Mouse (Mus musculus): ENCODE measurements around the gene Rabgap1l. TPM values are rescaled to one million over a fixed set of nuclear protein-coding genes. Genes with fewer than 3 reads are reported as not detected.
A peak's percentile ranks its signal among the peaks of the same experiment; 100 is the strongest.
"Not testable (repeated sequence)": the region's sequence is repeated elsewhere in the genome, so short reads cannot be mapped to it uniquely, and the experiment has no call there.

Gene Rabgap1l
- polyA plus RNA-seq, 1 experiment from 2014 or later, result 26.4 TPM

- H3K27me3 ChIP-seq, result no peaks in the 10 kb centered on the region
- H3K27ac ChIP-seq, result no peak overlapping the region
- ATAC-seq (ENCODE audit: low FRiP score), result no peak
- no peaks in the 10 kb centered on the region for H3K36me3 ChIP-seq
- H3K9ac ChIP-seq, result no peak overlapping the region
- no peaks in the 10 kb centered on the region for H3K9me3 ChIP-seq
- no peak overlapping the region for H3K4me3 ChIP-seq
- no peaks in the 10 kb centered on the region for H3K4me1 ChIP-seq (replicated peaks)
- 66% methylated on average over 5 of the region's 5 CpGs for WGBS
- no peak overlapping the region for H3K4me2 ChIP-seq
Measured at GRCm38 (mm10) chr1:160417196-160417854, 375.7 kb downstream of the Rabgap1l start.

- ATAC-seq (ENCODE audit: low FRiP score), result no peak
- no peak overlapping the region for H3K27ac ChIP-seq
Measured at GRCm38 (mm10) chr1:160410822-160411221, 382.2 kb downstream of the Rabgap1l start.

GRCm38 (mm10) chr1:160409689-160410088 is 383.3 kb downstream of the Rabgap1l start:
- H3K4me3 ChIP-seq; H3K4me2 ChIP-seq; H3K27ac ChIP-seq; H3K9ac ChIP-seq; H3K36me3 ChIP-seq; H3K9me3 ChIP-seq; ATAC-seq (ENCODE audit: low FRiP score); H3K4me1 ChIP-seq (replicated peaks); H3K27me3 ChIP-seq: not testable (repeated sequence)
- 98% methylated on average over 4 of the region's 4 CpGs for WGBS

More at GRCm38 (mm10) chr1:160410822-160411221, 382.2 kb downstream of the Rabgap1l start:
- Histone ChIP-seq H3K9ac (no peak overlapping the region), H3K27me3 (no peaks in the 10 kb centered on the region), H3K36me3 (no peaks in the 10 kb centered on the region), H3K4me3 (no peak overlapping the region), H3K9me3 (no peaks in the 10 kb centered on the region), H3K4me1 (replicated peaks) (no peaks in the 10 kb centered on the region), H3K4me2 (no peak overlapping the region)
- WGBS, result 49% methylated on average over 5 of the region's 5 CpGs

GRCm38 (mm10) chr1:160409123-160409522 is 383.9 kb downstream of the Rabgap1l start:
- Histone ChIP-seq H3K4me3 (no peak overlapping the region), H3K36me3 (no peaks in the 10 kb centered on the region), H3K9ac (no peak overlapping the region), H3K4me2 (no peak overlapping the region), H3K9me3 (no peaks in the 10 kb centered on the region), H3K4me1 (replicated peaks) (no peaks in the 10 kb centered on the region), H3K27ac (no peak overlapping the region), H3K27me3 (no peaks in the 10 kb centered on the region)
- 87% methylated on average over 1 of the region's 1 CpGs for WGBS
- no peak for ATAC-seq (ENCODE audit: low FRiP score)

- Histone ChIP-seq H3K27me3 (no peaks in the 10 kb centered on the region), H3K4me1 (replicated peaks) (no peaks in the 10 kb centered on the region), H3K4me3 (no peak overlapping the region), H3K9ac (no peak overlapping the region), H3K27ac (no peak overlapping the region), H3K9me3 (no peaks in the 10 kb centered on the region), H3K36me3 (no peaks in the 10 kb centered on the region), H3K4me2 (no peak overlapping the region)
- no peak for ATAC-seq (ENCODE audit: low FRiP score)
- 82% methylated on average over 4 of the region's 4 CpGs for WGBS
Measured at GRCm38 (mm10) chr1:160408302-160408897, 384.6 kb downstream of the Rabgap1l start.

- ATAC-seq (ENCODE audit: low FRiP score), result no peak
- H3K4me2 ChIP-seq, result no peak overlapping the region
- H3K27ac ChIP-seq, result no peak overlapping the region
- no peaks in the 10 kb centered on the region for H3K9me3 ChIP-seq
- H3K36me3 ChIP-seq, result no peaks in the 10 kb centered on the region
- H3K4me1 ChIP-seq (replicated peaks), result no peaks in the 10 kb centered on the region
- H3K4me3 ChIP-seq, result no peak overlapping the region
- no peaks in the 10 kb centered on the region for H3K27me3 ChIP-seq
- no peak overlapping the region for H3K9ac ChIP-seq
Measured at GRCm38 (mm10) chr1:160399428-160399827, 393.6 kb downstream of the Rabgap1l start.

- WGBS, result 86% methylated on average over 2 of the region's 2 CpGs
- H3K27me3 ChIP-seq, result no peaks in the 10 kb centered on the region
- no peak overlapping the region for H3K27ac ChIP-seq
- no peaks in the 10 kb centered on the region for H3K36me3 ChIP-seq
- H3K9me3 ChIP-seq, result no peaks in the 10 kb centered on the region
- no peak for ATAC-seq (ENCODE audit: low FRiP score)
- H3K4me1 ChIP-seq (replicated peaks), result no peaks in the 10 kb centered on the region
- H3K4me2 ChIP-seq, result no peak overlapping the region
- no peak overlapping the region for H3K9ac ChIP-seq
- H3K4me3 ChIP-seq, result no peak overlapping the region
Measured at GRCm38 (mm10) chr1:160397037-160397436, 396.0 kb downstream of the Rabgap1l start.

GRCm38 (mm10) chr1:160387446-160387845 is 405.6 kb downstream of the Rabgap1l start:
- no peak overlapping the region for H3K4me2 ChIP-seq
- H3K9me3 ChIP-seq, result no peaks in the 10 kb centered on the region
- no peak overlapping the region for H3K4me3 ChIP-seq
- ATAC-seq (ENCODE audit: low FRiP score), result no peak
- H3K36me3 ChIP-seq, result no peaks in the 10 kb centered on the region
- H3K27me3 ChIP-seq, result no peaks in the 10 kb centered on the region
- H3K9ac ChIP-seq, result no peak overlapping the region
- H3K4me1 ChIP-seq (replicated peaks), result no peaks in the 10 kb centered on the region
- no peak overlapping the region for H3K27ac ChIP-seq
- WGBS, result 57% methylated on average over 2 of the region's 2 CpGs

GRCm38 (mm10) chr1:160378367-160378766 is 414.6 kb downstream of the Rabgap1l start:
- Histone ChIP-seq H3K4me2 (no peak overlapping the region), H3K4me3 (no peak overlapping the region), H3K9me3 (no peaks in the 10 kb centered on the region), H3K27me3 (no peaks in the 10 kb centered on the region), H3K4me1 (replicated peaks) (no peaks in the 10 kb centered on the region), H3K9ac (no peak overlapping the region), H3K36me3 (no peaks in the 10 kb centered on the region), H3K27ac (no peak overlapping the region)
- WGBS, result 96% methylated on average over 1 of the region's 1 CpGs
- ATAC-seq (ENCODE audit: low FRiP score), result no peak

- no peaks in the 10 kb centered on the region for H3K36me3 ChIP-seq
- no peaks in the 10 kb centered on the region for H3K27me3 ChIP-seq
- H3K4me3 ChIP-seq, result no peak overlapping the region
- no peak overlapping the region for H3K9ac ChIP-seq
- H3K4me2 ChIP-seq, result no peak overlapping the region
- ATAC-seq (ENCODE audit: low FRiP score), result peak; percentile 69; the same call in 1 of the 2 replicates
- H3K4me1 ChIP-seq (replicated peaks), result no peaks in the 10 kb centered on the region
- WGBS, result 66% methylated on average over 10 of the region's 10 CpGs
- H3K9me3 ChIP-seq, result no peaks in the 10 kb centered on the region
- H3K27ac ChIP-seq, result no peak overlapping the region
Measured at GRCm38 (mm10) chr1:160377337-160378336, 415.4 kb downstream of the Rabgap1l start.

- Histone ChIP-seq H3K4me3 (no peak overlapping the region), H3K4me1 (replicated peaks) (no peaks in the 10 kb centered on the region), H3K27me3 (no peaks in the 10 kb centered on the region), H3K9ac (no peak overlapping the region), H3K27ac (no peak overlapping the region), H3K36me3 (no peaks in the 10 kb centered on the region), H3K9me3 (no peaks in the 10 kb centered on the region), H3K4me2 (no peak overlapping the region)
- ATAC-seq (ENCODE audit: low FRiP score), result no peak
Measured at GRCm38 (mm10) chr1:160374490-160374889, 418.5 kb downstream of the Rabgap1l start.

- Histone ChIP-seq H3K36me3 (no peaks in the 10 kb centered on the region), H3K27me3 (no peaks in the 10 kb centered on the region), H3K9ac (no peak overlapping the region), H3K9me3 (no peaks in the 10 kb centered on the region), H3K27ac (no peak overlapping the region), H3K4me2 (no peak overlapping the region), H3K4me3 (no peak overlapping the region), H3K4me1 (replicated peaks) (no peaks in the 10 kb centered on the region)
- WGBS, result 90% methylated on average over 7 of the region's 7 CpGs
- no peak for ATAC-seq (ENCODE audit: low FRiP score)
Measured at GRCm38 (mm10) chr1:160373306-160373705, 419.7 kb downstream of the Rabgap1l start.

Data from hindbrain, embryonic 13.5 days (tissue).